Mouse (Mus musculus) granulocyte monocyte progenitor cell, adult 5-6 weeks (primary cell): ENCODE results near the gene Wipf2. TPM values are rescaled to one million over a fixed set of nuclear protein-coding genes. Genes with fewer than 3 reads are reported as not detected.

Experiments
- ATAC-seq: replicated peaks from 2 replicates; pipeline ENCODE4 v1.8.0; 2016; ENCODE audit warnings: mild to moderate bottlenecking, moderate TSS enrichment, inconsistent platforms; ENCODE audit not compliant: poor library complexity, severe bottlenecking
- total RNA-seq, 2 experiments: library from RNA; stranded (forward) in 1 of 2; stranded (reverse) in 1 of 2; fragments of 200-712, 200-1000 nt in 1 of 2; fragments of >200 nt in 1 of 2; fragmentation: Nextera tagmentation in 1 of 2; gene quantifications; 2 replicates each; pipeline ENCODE4 v1.2.3; 2014 to 2017

Wipf2 gene
- total RNA-seq, 2 experiments from 2014 or later: 2.8 to 8.6 TPM

GRCm38 (mm10) chr11:98940776-98941175 lies 77.3 kb downstream of the Wipf2 start:
- no peak for ATAC-seq

DNA sequence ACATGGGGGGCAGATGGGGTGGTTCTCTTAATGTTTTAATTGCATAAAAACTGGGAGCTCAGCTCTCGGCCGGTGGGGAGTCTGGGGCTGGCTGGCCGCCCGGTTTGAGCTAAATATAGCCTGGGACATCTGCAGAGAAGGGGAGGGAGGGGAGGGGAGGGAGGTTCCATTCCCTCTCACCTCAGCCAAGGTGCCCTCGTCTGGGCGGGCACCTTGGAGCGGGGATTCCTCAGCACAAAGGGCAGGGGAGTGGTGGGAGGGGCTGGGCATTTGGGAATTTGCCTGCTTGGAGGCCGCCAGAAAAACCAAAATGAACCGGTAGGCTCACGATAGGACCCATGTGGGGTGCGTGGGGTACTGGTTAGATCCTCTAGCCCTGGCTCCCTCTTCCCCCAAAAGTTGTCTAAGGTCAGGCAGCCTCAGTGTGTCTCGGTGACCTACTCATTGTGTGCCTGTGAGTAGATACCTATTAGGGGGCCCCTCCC lies 77.9 kb downstream of the Wipf2 start:
- ATAC-seq: no peak

DNA sequence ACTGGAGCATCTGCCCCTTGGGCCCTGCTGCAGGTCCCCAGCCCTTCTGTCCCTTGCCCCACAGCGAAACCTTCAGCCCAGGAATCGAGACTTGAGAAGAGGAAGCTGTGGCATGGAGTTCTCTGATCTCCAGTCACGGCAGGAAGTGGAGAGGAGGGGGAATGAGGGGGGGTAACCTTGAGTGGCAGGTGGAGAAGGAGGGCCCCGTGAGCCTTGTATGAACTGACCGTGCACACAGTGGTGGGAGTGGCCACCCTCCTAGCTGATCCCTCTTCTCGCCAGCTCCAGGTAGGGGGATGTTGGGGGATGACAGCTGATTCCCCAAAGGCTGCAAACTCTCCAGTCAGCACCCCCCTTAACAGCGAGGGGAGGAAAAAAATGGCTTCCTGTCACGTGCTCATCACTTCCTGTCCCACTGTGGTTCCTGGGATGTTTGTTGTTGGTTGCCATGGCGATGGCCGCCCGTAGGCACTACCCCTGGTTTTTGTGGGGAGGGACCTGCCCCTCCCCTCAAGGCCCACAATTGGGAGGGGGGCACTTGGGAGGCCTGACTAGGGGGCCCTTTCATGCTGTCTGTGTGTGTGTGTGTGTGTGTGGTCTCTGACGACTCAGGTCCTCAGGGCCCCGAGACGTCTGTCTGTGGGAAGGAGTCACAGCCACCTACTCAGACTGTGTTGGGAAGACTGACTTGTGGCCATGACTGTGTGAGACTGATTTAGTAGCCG lies 78.5 kb downstream of the Wipf2 start:
- ATAC-seq: peak; percentile 55

DNA sequence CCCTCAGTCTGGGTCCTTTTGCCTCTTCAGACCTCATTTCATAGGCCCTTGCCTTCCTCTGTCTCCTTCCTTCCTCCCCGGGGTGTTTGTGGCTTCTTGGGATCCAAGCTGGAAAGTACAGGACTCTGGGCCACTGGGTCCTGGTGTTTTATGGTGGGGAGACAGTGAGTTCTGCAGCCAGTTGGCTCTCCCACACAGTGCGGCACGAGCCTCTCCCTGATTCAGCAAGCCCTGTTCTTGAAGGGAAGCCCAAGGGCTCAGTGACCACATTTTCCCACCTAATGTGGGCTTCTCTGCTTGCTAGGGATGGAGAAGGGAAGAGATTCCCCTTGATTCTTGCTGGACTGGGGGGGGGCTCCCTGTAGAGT lies 79.1 kb downstream of the Wipf2 start:
- no peak for ATAC-seq

- peak; percentile 21 for ATAC-seq
Measured at GRCm38 (mm10) chr11:98942923-98943641, 79.6 kb downstream of the Wipf2 start.

GRCm38 (mm10) chr11:98943741-98944461 lies 80.5 kb downstream of the Wipf2 start:
- no peak for ATAC-seq

- ATAC-seq: no peak
Measured at GRCm38 (mm10) chr11:98944897-98945604, 81.6 kb downstream of the Wipf2 start.

DNA sequence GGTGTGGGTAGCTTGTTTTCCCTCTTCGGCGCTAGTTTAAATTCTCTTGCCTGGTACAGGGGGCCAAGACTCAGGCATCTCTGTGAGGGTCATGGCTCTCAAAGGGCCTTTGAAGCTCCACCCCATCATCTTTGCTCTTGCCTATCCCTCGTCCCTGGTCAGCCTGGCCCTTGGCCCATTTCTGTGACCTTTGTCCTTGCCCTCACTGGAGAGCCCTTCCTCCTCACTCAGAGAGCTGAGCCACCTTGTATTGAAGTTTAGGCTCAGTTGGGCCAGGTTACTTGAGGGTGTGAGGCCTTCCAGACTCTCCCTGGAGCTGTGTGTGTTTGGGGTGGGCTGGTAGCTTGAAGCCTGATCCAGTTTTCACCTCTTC lies 82.2 kb downstream of the Wipf2 start:
- ATAC-seq: no peak

- peak; percentile 19 for ATAC-seq
Measured at GRCm38 (mm10) chr11:98947969-98948569, 84.6 kb downstream of the Wipf2 start.

DNA sequence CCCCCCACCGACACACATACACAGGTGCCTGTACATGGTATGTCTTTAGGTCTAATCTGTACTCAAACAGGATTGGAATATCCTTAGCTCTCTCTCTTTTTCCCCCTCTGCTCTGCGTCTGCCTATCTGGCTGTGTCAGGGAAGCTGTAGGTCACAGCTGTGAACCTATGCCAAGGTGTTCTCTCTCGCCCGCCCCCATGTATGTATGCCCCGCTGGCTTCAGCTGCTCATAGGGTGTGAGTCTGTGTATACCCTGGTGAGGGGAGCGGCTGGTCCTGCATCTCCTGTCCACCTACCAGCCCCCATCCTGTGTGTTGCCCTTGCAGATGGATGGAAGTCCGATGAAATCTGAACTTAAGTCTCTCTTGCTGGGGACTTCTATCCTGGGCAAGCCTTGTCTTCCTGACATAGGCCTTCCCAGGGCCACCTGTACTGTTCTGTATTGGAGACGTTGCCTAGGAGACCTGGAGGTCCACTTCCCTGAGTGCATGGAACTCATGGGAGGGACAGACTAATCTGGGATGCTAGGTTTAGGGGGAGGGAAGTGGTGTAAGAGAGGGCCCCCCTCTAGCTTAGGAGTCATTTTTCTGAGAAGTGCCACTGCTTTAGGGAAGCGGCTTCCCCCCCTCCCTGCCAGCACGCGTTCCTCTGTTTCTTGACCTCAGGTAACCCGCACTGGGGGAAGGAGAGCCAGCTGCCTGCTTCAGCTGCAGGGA lies 86.0 kb downstream of the Wipf2 start:
- ATAC-seq: peak; percentile 37

DNA sequence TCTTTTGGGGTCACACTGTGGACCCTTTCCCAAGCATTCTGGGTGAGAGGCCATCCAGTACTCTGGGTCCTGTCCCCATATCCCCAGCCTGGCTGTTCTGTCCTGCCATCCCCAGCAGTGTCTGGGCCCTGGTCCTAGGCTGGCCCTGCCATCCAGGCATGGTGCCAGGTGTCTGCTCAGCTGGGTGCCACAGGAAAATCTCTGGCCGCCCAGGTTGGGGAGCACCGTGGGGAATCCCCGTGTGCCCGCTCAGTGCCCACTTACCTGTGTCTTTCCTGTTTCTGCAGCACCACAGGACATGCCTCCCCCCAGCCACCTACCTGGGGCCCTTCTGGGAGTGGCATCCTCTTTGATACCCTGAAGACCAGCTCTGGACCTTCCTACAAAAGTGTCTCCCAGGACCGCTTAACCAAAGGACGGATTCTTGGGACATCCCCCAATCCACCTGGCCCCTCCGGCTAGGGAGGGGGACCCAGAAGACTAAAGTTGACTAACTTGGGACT lies 86.6 kb downstream of the Wipf2 start:
- no peak for ATAC-seq

GRCm38 (mm10) chr11:98950484-98950883 lies 87.0 kb downstream of the Wipf2 start:
- ATAC-seq: no peak

GRCm38 (mm10) chr11:98951026-98951906 lies 87.8 kb downstream of the Wipf2 start:
- ATAC-seq: no peak

DNA sequence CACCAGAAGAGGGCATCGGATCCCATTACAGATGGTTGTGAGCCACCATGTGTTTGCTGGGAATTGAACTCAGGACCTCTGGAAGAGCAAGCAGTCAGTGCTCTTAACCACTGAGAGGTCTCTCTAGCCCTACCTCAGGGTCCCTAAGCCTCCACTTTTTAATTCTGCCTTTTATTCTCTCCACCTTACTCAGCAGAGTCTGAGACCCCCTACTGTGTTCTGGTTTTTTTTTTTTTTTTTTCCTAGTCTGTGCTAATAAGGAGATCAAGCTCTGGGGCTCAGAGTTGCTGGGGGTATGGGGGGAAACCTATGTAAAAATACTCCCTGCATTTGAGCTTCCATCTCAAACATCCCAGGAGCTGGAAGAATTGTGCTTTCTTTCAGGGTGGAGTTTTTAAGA lies 88.7 kb downstream of the Wipf2 start:
- no peak for ATAC-seq

- peak; percentile 74 for ATAC-seq
Measured at GRCm38 (mm10) chr11:98952736-98953135, 89.3 kb downstream of the Wipf2 start.

GRCm38 (mm10) chr11:98953361-98953760 lies 89.9 kb downstream of the Wipf2 start:
- no peak for ATAC-seq

- ATAC-seq: no peak
Measured at GRCm38 (mm10) chr11:98953835-98954320, 90.4 kb downstream of the Wipf2 start.

GRCm38 (mm10) chr11:98954373-98954772 lies 90.9 kb downstream of the Wipf2 start:
- ATAC-seq: no peak
